Mouse (Mus musculus) midbrain, embryonic 11.5 days (tissue): Measurements from ENCODE around the gene Rrn3. TPM values are rescaled to one million over a fixed set of nuclear protein-coding genes. Genes with fewer than 3 reads are reported as not detected.

Experiments used
- ATAC-seq: fragments of 200-750 bp; cut with Nextera tagmentation; 2 replicates; pipeline ENCODE4 v1.8.0; 2017; ENCODE audit warnings: moderate TSS enrichment, moderate library complexity; ENCODE audit not compliant: low FRiP score
- DNase-seq: peaks from one replicate; pipeline ENCODE4 v3.0.0; 2015; ENCODE audit warnings: low spot score; ENCODE audit errors: missing footprints
- H3K27ac ChIP-seq: fragments of 300-500 bp; sonication (generic); 2 replicates; pipeline ENCODE4 v1.5.1; 2014; ENCODE audit warnings: low read depth, low read length
- H3K27me3 ChIP-seq: fragments of 300-500 bp; sonication (generic); 2 replicates; pipeline ENCODE4 v1.6.1; 2014; ENCODE audit warnings: mild to moderate bottlenecking, low read length, moderate library complexity, mixed read lengths; ENCODE audit not compliant: control insufficient read depth, insufficient read depth
- H3K36me3 ChIP-seq: fragments of 300-500 bp; sonication (generic); 2 replicates; pipeline ENCODE4 v1.6.1; 2014; ENCODE audit warnings: mild to moderate bottlenecking, low read length, moderate library complexity, mixed read lengths; ENCODE audit not compliant: control insufficient read depth, insufficient read depth
- H3K4me1 ChIP-seq: fragments of 300-500 bp; sonication (generic); 2 replicates; pipeline ENCODE4 v1.6.1; 2014; ENCODE audit warnings: low read length; ENCODE audit not compliant: control insufficient read depth, insufficient read depth
- H3K4me2 ChIP-seq: fragments of 300-500 bp; sonication (generic); 2 replicates; pipeline ENCODE4 v1.6.1; 2014; ENCODE audit warnings: mild to moderate bottlenecking, moderate library complexity
- H3K4me3 ChIP-seq: fragments of 300-500 bp; sonication (generic); 2 replicates; pipeline ENCODE4 v1.5.1; 2014; ENCODE audit warnings: low read depth, low read length
- H3K9ac ChIP-seq: fragments of 300-500 bp; sonication (generic); 2 replicates; pipeline ENCODE4 v1.6.1; 2014; ENCODE audit warnings: low read length
- H3K9me3 ChIP-seq: fragments of 300-500 bp; sonication (generic); 2 replicates; pipeline ENCODE4 v1.6.1; 2016; ENCODE audit warnings: low read length; ENCODE audit not compliant: control insufficient read depth
- WGBS: fragments of 180-500 bp; shearing (Covaris S2); extraction: QIAGEN DNeasy Blood & Tissue Kit; methylation state at CpG from one replicate; pipeline ENCODE4 v1.1.7; 2014; 5-methylcytosine and 5-hydroxymethylcytosine counted together
- polyA plus RNA-seq: library from polyadenylated mRNA; unstranded; fragments of >200 nt; fragmentation: Nextera tagmentation; extraction: Ambion mirVana; gene quantifications from 2 replicates; pipeline ENCODE4 v1.2.1, GENCODE M21; 2014

Gene Rrn3
- polyA plus RNA-seq, 1 experiment from 2014 or later = 107 TPM

DNA sequence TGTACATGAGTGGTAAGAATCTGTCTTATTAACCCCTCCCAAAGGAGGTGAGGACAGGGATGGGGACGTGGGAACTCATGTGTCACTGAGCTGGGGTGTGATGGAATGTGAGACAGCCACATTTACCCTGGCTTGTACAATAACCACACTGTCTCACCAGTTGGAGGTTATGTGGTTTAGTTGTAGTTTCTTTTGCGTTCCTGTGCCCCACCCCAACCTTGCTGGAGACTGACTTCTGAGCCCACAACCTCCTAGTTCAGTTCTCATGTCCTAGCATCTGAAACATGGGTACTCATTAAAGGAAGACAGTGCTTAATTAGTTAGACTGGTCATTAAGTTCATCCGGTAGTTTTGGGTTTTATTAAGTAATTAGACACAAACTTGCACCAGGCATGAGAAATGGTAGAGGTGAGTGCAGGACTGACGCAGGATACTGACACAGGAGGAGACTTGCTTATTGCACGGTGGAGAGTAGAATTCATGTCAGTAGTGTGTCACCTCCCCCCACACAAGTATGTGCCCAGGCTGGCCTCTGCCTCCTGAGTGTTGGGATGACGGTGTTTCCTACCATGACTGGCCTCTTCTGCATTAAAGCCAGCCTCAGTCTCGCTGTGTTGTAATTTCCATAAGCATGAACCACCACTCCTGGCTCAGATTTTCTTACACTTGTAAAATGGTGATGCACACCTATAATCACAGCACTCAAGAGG is 45.4 kb downstream of the Rrn3 start:
- Histone ChIP-seq H3K36me3 (peaks cover 9% of the 10 kb centered on the region; the same call in 1 of the 2 replicates), H3K9me3 (no peaks in the 10 kb centered on the region), H3K27ac (no peak overlapping the region), H3K4me3 (no peak overlapping the region), H3K9ac (no peak overlapping the region), H3K4me2 (no peak overlapping the region), H3K4me1 (no peaks in the 10 kb centered on the region), H3K27me3 (no peaks in the 10 kb centered on the region)
- DNase-seq (peak; percentile 51), ATAC-seq (no peak)
- WGBS = 83% methylated on average over 7 of the region's 7 CpGs

DNA sequence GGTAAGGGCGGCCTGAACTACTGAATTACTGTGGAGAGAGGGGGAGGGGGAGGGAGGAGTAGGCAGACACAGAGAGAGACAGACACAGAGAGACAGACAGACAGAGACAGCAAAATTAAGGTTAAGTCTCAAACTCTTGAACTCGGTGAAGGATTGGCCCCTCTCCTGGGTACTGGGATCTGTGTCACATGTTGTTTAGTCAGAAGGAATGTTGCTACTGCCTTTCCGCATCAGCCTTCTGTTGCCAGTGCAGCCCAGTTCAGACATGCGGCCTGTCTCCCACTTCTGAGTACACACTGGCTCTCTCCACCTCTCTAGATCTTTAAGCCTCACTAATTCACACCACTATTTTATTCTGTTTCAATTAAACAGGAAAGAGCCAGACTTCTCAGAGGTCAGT is 46.0 kb downstream of the Rrn3 start:
- no peak for ATAC-seq
- no peak overlapping the region for H3K4me3 ChIP-seq
- no peak overlapping the region for H3K9ac ChIP-seq
- H3K27ac ChIP-seq = no peak overlapping the region
- no peaks in the 10 kb centered on the region for H3K4me1 ChIP-seq
- peaks cover 13% of the 10 kb centered on the region; the same call in 1 of the 2 replicates for H3K36me3 ChIP-seq
- H3K4me2 ChIP-seq = no peak overlapping the region
- H3K27me3 ChIP-seq = no peaks in the 10 kb centered on the region
- no peaks in the 10 kb centered on the region for H3K9me3 ChIP-seq
- 84% methylated on average over 4 of the region's 4 CpGs for WGBS
- DNase-seq = peak; percentile 33

DNA sequence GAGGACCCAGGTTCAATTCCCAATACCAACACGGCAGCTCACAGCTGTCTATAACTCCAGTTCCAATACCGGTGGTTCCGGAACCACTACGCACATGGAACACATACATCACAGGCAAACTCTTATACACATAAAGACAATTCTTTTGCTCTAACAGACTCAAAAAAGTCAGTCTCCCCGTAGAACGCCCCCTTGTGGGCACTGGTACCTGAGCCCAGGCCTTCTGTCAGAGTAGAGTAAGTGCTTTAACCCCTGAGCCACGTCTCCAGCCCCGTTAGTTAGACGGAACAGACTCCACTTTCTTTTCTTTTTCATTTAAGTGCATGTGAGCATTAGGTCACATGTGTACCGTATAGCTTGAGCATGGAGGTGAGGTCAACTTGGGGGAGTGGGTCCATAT is 49.9 kb downstream of the Rrn3 start:
- H3K4me3 ChIP-seq = no peak overlapping the region
- H3K27me3 ChIP-seq = no peaks in the 10 kb centered on the region
- 88% methylated on average over 10 of the region's 10 CpGs for WGBS
- DNase-seq (peak; percentile 49), ATAC-seq (no peak)
- no peak overlapping the region for H3K27ac ChIP-seq
- no peak overlapping the region for H3K9ac ChIP-seq
- peaks cover 27% of the 10 kb centered on the region; the same call in 1 of the 2 replicates for H3K36me3 ChIP-seq
- H3K4me2 ChIP-seq = no peak overlapping the region
- H3K9me3 ChIP-seq = no peaks in the 10 kb centered on the region
- no peaks in the 10 kb centered on the region for H3K4me1 ChIP-seq

DNA sequence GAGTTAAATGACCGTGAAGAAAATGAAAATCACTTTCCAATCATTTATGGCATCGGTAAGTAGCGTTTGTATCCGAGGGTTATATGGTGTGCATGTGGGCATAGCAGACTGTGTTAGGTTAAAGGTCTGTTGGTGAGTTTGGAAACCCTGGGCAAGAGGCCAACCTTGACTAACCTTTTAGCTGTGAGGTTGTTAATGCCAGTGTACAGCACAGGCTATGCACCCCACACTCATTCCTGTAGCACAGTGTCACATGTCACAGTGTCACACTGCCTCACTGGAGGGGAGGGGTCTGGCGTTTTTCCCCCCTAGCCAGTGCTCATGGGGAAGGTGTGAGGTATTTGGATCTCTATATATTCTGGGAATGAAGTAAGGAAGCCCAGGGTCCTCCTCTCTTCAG is 51.1 kb downstream of the Rrn3 start:
- H3K27me3 ChIP-seq = no peaks in the 10 kb centered on the region
- no peaks in the 10 kb centered on the region for H3K9me3 ChIP-seq
- H3K4me2 ChIP-seq = no peak overlapping the region
- H3K27ac ChIP-seq = no peak overlapping the region
- no peak for ATAC-seq
- DNase-seq = no peak
- 94% methylated on average over 5 of the region's 5 CpGs for WGBS
- H3K9ac ChIP-seq = no peak overlapping the region
- H3K4me1 ChIP-seq = no peaks in the 10 kb centered on the region
- peaks cover 34% of the 10 kb centered on the region; the same call in 1 of the 2 replicates for H3K36me3 ChIP-seq
- H3K4me3 ChIP-seq = no peak overlapping the region

DNA sequence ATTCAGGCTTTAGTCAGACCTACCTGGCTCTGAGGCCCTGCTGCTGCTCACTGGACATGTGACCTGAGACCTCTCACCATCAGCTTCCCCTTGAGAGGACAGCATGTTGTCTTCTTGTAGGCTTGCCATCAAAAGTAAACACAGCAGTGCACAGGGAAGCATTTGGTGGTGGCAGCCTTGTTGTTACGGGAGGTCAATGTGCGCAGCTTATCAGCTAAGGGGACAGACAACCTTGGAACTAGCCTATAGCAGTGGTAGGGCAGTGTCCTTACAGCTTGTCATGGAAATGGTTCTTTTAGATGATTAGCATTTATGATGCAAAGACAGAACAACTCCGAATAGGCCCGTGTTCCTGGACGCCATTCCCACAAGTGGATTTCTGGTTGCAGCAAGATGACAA is 53.9 kb downstream of the Rrn3 start:
- 96% methylated on average over 5 of the region's 5 CpGs for WGBS
- DNase-seq = no peak
- H3K36me3 ChIP-seq = peaks cover 46% of the 10 kb centered on the region
- no peak overlapping the region for H3K4me3 ChIP-seq
- no peaks in the 10 kb centered on the region for H3K4me1 ChIP-seq
- H3K27me3 ChIP-seq = no peaks in the 10 kb centered on the region
- no peak for ATAC-seq
- no peak overlapping the region for H3K4me2 ChIP-seq
- no peaks in the 10 kb centered on the region for H3K9me3 ChIP-seq
- H3K27ac ChIP-seq = no peak overlapping the region
- no peak overlapping the region for H3K9ac ChIP-seq

DNA sequence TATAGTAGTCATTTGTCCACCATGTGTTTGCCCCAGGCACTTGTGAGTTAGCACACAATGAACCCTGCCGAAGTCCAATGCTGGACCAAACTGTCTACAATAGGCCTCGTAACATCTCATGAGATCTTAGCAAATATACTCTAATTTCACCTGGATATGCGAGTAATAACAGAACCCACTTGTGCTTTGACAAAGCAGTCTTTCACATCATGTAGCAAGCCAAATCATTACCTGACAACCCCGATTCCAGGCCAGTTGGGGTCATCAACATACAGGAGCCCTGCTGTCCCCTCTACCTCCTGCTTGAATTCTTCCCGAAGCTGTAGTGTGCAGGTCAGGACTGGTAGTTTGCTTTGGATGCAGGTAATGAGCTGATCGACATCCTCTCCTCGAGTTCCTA is 59.5 kb downstream of the Rrn3 start:
- H3K9me3 ChIP-seq = no peaks in the 10 kb centered on the region
- H3K9ac ChIP-seq = no peak overlapping the region
- no peaks in the 10 kb centered on the region for H3K27me3 ChIP-seq
- no peak overlapping the region for H3K4me2 ChIP-seq
- 93% methylated on average over 7 of the region's 7 CpGs for WGBS
- no peak for ATAC-seq
- no peak overlapping the region for H3K4me3 ChIP-seq
- H3K36me3 ChIP-seq = peaks cover 27% of the 10 kb centered on the region
- DNase-seq = no peak
- H3K27ac ChIP-seq = no peak overlapping the region
- H3K4me1 ChIP-seq = no peaks in the 10 kb centered on the region

DNA sequence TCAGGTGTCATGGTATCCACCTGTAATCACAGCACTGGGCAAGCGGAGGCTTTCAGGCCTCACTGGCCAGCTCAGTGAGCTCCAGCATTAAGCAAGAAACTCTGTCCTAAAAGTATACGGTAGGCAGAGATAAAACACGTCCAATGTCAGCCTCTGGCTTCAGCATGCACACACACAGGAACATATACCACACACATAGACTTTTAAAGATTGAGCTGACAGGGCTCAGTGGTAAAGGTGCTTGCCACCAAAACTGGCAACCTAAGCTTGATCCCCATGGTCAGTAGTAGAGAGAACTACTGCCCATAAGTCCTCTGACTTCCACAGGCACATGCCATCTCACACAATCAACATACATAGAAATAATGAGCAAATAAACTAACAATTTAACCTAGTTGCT is 60.4 kb downstream of the Rrn3 start:
- peaks cover 23% of the 10 kb centered on the region for H3K36me3 ChIP-seq
- DNase-seq = no peak
- no peaks in the 10 kb centered on the region for H3K4me1 ChIP-seq
- H3K9me3 ChIP-seq = no peaks in the 10 kb centered on the region
- H3K27ac ChIP-seq = no peak overlapping the region
- no peak overlapping the region for H3K9ac ChIP-seq
- H3K4me2 ChIP-seq = no peak overlapping the region
- H3K4me3 ChIP-seq = no peak overlapping the region
- no peaks in the 10 kb centered on the region for H3K27me3 ChIP-seq
- ATAC-seq = no peak
- 91% methylated on average over 3 of the region's 3 CpGs for WGBS

DNA sequence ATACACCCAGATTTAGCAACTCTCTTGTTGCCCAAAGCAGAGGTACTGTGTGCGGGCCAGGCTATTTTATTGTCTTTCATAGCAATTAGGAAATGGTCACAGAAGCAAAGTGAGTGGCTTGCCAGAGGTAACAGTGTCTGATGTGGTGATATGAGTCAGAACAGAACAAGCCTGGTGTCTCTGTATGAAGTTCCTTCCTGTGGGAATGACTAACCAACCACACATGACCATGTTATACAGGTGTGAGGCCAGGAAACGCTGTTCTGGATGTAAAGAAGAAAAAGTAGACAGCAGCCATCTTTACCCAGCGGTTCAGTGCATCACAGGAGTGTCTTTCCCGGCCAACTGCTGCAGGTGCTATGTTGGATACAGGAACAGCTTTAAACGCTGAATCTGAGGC is 64.5 kb downstream of the Rrn3 start:
- H3K9me3 ChIP-seq = no peaks in the 10 kb centered on the region
- no peaks in the 10 kb centered on the region for H3K27me3 ChIP-seq
- no peak overlapping the region for H3K9ac ChIP-seq
- H3K36me3 ChIP-seq = no peaks in the 10 kb centered on the region
- H3K4me3 ChIP-seq = no peak overlapping the region
- no peak for ATAC-seq
- no peaks in the 10 kb centered on the region for H3K4me1 ChIP-seq
- WGBS = 95% methylated on average over 5 of the region's 5 CpGs
- DNase-seq = no peak
- H3K4me2 ChIP-seq = no peak overlapping the region
- H3K27ac ChIP-seq = no peak overlapping the region

DNA sequence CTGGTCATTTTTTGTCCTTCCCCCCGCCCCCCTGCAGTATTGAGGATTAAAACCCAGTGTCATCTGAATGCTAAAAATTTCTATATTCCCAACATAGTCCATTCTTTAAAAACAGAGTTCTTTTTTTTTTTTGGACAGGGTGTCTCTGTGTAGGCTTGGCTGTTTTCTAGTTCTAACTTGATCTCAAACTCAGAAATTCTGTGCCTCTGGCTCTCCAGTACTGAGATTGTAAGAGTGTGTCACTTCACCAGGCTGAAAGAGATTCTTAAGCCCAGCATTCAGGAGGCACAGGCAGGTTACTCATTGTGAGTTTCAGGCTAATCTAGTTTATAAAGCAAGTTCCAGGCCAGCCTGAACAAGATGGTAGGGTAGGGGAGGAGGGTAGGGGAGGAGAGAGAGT is 66.2 kb downstream of the Rrn3 start:
- Histone ChIP-seq H3K36me3 (no peaks in the 10 kb centered on the region), H3K27me3 (no peaks in the 10 kb centered on the region), H3K27ac (no peak overlapping the region), H3K9ac (no peak overlapping the region), H3K4me1 (no peaks in the 10 kb centered on the region), H3K4me3 (no peak overlapping the region), H3K9me3 (no peaks in the 10 kb centered on the region), H3K4me2 (no peak overlapping the region)
- DNase-seq (no peak), ATAC-seq (no peak)
- WGBS = 95% methylated on average over 1 of the region's 1 CpGs
